Mouse (Mus musculus) brain, embryonic 14.5 days (tissue): ENCODE data around the gene Sgpp2. TPM values are rescaled to one million over a fixed set of nuclear protein-coding genes. Genes with fewer than 3 reads are reported as not detected.

Source experiments
- DNase-seq: peaks from one replicate; pipeline ENCODE4 v3.0.0-alpha.2; 2011; ENCODE audit warnings: low read depth
- CTCF ChIP-seq: fragments of 200-500 bp; IDR thresholded peaks from 2 replicates; pipeline ENCODE4 v1.5.1; 2012; ENCODE audit warnings: inconsistent platforms, mild to moderate bottlenecking, moderate library complexity, borderline replicate concordance; ENCODE audit not compliant: insufficient read depth, insufficient read length; ENCODE audit errors: extremely low read depth
- POLR2A ChIP-seq: fragments of 200-500 bp; IDR thresholded peaks from 2 replicates; pipeline ENCODE4 v1.6.1; 2012; ENCODE audit warnings: mild to moderate bottlenecking, inconsistent platforms, borderline replicate concordance; ENCODE audit not compliant: poor library complexity, insufficient read depth, insufficient read length, severe bottlenecking; ENCODE audit errors: extremely low read depth
- polyA plus RNA-seq: library from polyadenylated mRNA; depleted of rRNA; stranded (reverse); fragments of >200 nt; gene quantifications from 2 replicates; pipeline ENCODE4 v1.2.3, GENCODE M21; 2012; rRNA removed

Sgpp2 gene
- polyA plus RNA-seq, 1 experiment: 1.4 TPM

GRCm38 (mm10) chr1:78453886-78454285 is 143.7 kb downstream of the Sgpp2 start:
- no peak for TF ChIP-seq POLR2A
- no peak for TF ChIP-seq CTCF
- no peak for DNase-seq

GRCm38 (mm10) chr1:78454659-78455058 is 144.5 kb downstream of the Sgpp2 start:
- peak; percentile 81 for DNase-seq
- no peak for TF ChIP-seq POLR2A
- peak; percentile 82 for TF ChIP-seq CTCF

Other genes with a start within 250 kb of the Sgpp2 start
- 4.8 and 10.6 TPM in 2 replicates for gene Pax3, start 113.2 kb upstream of the Sgpp2 start, polyA plus RNA-seq
- gene Farsb, start 178.6 kb downstream of the Sgpp2 start, polyA plus RNA-seq: 58.8 and 66.6 TPM in 2 replicates
- 0.23 and 0.25 TPM in 2 replicates for gene Mogat1, start 200.6 kb downstream of the Sgpp2 start, polyA plus RNA-seq
- gene BC035947, start 201.8 kb downstream of the Sgpp2 start, polyA plus RNA-seq: 1.00 and 1.5 TPM in 2 replicates